Mouse (Mus musculus): ENCODE results near the gene Stxbp5.

- TF ChIP-seq CTCF (IDR thresholded peaks at IDR 0.05; ENCODE audit: low read depth, low read length) (no peak), POLR2A (IDR thresholded peaks at IDR 0.05; ENCODE audit: extremely low read depth, insufficient read depth, low read length) (no peak)
Measured at GRCm38 (mm10) chr10:9834986-9835385, 65.9 kb downstream of the Stxbp5 start.
